Mouse (Mus musculus): Measurements from ENCODE around the gene Nfib.

DNA sequence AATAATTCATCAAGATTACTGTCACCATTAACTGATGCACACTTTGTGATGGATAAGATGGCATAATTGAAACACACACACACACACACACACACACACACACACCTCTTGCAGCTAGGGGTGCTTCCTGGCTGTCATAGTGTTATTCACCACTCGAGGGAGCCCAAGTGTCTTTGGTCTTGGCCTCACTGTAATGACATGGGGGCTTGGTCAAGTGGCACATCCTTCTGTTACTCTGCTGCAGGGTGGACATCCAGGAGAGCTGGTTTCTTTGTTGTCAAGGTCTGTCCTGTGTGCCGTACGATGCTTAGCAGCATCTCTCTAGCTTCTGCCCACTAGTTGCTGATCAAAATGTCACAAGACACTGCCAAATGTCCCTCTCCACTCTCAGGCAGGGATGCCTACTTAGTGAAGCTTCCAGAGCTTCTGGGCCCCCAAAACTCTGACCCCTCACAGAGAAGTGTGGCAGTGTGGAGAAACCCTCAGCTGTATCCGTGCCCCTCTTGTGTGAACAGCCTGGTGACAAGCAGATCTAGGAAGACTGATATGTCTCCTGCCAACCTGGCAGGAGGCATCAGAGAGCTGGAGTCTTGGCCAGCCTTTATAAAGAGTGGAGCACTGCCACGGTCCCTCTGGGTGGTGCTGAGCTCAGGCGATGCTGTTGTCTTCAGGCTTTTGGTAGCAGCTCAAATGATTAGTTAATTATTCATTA lies 62.4 kb downstream of the Nfib start:
- peak; percentile 81 for TF ChIP-seq CTCF (IDR thresholded peaks at IDR 0.05)
- TF ChIP-seq EP300 (IDR thresholded peaks at IDR 0.05), result no peak

All from lung, postnatal 0 days (tissue).